Mouse (Mus musculus): Measurements from ENCODE around the gene Map2k1.
A peak's percentile ranks its signal among the peaks of the same experiment; 100 is the strongest.
"Not testable (repeated sequence)": the region's sequence is repeated elsewhere in the genome, so short reads cannot be mapped to it uniquely, and the experiment has no call there.

The Map2k1 gene

GRCm38 (mm10) chr9:64199897-64200296, 53.5 kb downstream of the Map2k1 start:
- DNase-seq: no peak

DNA sequence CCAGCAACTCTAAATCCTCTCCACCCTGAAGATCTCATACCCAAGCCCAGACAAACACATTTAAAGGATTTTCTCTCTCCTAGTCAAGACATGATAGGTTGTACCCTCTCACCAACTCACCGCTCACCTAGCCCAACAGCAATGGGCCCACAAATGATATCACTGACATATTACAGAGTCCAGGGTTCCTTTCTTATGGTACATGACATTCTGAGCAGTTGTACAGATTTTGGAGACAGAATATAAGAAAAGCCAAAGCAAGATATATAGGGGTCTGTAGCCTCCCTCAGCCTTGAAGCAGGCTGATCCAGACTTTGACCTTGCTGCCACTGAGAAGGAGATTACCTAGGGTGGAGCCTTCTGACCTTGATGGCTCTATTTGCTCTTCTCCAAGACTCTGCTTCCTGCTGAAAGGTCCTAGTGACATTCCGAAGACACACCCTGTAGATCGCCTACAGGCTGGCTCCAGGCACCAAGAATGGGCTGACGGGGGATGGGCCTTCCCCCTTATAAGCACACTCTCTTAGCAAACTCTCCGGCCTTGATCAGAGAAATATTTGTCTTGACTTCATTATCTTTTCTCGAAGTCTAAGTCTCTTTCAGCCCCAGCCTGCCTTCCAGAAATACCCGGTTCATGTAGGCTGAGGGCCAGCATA, 54.5 kb downstream of the Map2k1 start:
- DNase-seq: not testable (repeated sequence)

DNA sequence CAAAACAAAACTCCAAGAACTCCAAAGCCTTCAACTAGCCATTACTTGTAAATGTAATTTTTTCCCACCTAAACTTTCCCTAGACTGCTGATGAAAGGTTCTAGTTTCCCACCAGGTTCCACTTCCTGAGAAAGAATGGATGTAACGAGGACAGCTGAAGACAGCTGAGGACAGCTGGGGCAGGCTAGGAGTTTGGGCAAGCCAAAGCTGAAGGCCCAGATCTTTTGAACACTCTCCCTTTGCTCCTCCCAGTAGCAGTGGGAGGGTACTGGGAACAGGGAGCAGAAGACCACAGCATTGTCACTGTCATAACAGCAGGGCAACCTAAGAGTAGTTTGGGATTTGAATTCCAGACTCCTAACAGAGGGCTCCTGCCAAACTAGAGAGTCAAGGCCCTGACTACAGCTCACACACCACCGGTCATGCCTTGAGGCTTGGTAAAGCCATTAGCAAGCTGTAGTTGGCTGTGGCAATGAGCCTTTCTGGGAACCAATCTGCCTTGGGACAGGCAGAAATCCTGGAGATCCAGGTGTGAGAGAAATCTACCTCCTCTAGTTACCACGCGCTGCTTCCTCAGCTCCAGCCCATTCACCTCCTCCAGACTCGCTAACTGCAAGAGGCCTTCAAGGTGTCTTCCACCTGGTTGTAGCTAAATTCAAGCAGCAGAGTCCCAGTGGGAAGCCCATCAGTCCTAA, 55.2 kb downstream of the Map2k1 start:
- DNase-seq: no peak

GRCm38 (mm10) chr9:64197524-64197923, 55.9 kb downstream of the Map2k1 start:
- DNase-seq: no peak

GRCm38 (mm10) chr9:64195554-64195953, 57.9 kb downstream of the Map2k1 start:
- DNase-seq: no peak

DNA sequence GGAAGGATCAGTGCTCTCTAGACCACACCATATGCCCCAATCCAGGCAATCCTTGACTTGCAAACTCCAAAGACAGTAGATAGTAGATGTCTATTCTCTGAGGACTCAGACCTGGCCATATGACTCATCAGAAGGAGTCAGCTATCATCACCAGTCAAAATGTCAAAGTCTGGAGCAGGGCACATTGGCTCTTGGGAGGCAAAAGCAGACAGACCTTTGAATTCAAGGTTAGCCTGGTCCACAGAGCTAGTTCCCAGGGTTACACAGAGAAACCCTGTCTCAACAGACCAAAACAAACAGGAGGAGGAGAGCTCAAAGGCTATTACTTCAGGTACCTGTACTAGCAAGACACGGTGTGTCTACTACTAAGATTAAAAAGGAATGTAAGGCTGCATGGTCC, 59.6 kb downstream of the Map2k1 start:
- no peak for DNase-seq

DNA sequence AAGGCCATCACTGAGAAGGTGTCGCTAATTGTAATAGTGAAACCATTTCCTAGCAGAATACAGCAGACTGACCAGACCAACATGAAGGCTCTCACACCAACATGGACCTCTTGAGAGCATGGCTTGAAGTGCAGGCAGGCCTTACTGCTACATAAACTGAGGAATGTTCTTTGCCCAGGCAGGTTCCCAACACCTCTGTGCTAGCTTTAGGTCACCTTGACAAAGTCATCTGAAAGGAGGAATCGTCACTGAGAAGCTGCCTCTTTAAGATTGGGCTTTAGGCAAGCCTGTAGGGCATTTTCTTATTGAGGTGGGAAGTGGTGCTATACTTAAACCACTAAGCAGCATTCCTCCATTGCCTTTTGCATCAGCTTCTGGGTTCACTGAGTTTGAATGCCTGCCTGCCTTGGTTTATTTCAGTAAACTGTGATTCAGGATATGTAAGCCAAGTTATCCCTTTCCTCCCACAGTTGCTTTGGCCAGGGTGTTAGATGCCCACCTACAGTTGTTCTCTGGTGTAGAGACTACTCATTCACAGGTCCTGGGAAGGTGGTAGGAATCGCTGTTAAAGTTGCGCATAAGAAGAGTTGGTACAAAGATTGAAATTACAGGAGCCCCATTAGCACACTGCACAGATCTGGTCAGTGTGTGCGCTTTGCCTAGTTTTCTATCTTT, 69.1 kb downstream of the Map2k1 start:
- no peak for DNase-seq

- DNase-seq: not testable (repeated sequence)
These were observed 70.1 kb downstream of the Map2k1 start for GRCm38 (mm10) chr9:64183295-64183694.

GRCm38 (mm10) chr9:64178974-64179646, 74.3 kb downstream of the Map2k1 start, which contains the start of gene Snapc5:
Gene Snapc5, plus strand, starts transcription at chr9:64179274.
- DNase-seq: peak; percentile 93

- DNase-seq: peak; percentile 21
These were observed 74.8 kb downstream of the Map2k1 start for GRCm38 (mm10) chr9:64178610-64178973.

DNA sequence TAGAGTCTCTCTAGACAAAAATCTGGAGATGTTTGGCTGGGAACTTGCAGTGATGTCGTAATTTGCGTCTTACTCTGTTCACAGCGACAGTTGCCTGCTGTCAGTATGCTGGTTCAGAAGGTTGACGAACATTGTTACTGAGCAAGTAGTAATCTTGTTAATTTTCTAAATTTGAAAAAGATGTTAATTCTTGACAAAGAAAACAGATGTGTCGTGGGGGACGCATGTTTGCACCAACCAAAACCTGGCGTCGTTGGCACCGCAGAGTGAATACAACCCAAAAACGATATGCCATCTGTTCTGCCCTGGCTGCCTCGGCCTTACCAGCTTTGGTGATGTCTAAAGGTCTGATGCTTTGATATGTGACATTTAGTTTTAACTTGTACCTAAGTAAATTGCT, 78.1 kb downstream of the Map2k1 start:
- DNase-seq: no peak

- no peak for DNase-seq
These were observed 78.7 kb downstream of the Map2k1 start for GRCm38 (mm10) chr9:64174766-64175165.

DNA sequence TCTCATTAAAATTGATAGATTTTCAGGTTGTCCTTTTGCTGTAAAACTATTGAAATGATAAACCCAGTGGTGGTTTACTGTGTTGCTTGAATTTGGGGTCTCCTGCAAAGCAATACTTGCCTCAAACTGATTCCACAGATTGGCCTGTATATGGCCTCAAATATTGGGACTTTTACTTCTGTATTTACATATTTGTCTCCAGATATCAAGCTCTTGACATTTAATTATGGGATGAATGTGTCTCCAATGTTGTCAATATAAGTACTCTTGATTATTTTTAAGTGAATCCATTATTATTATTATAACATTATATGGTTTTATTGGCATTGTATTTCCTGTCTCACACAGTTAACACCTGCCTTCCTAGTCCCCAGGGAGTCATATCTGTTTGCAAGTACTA, 79.1 kb downstream of the Map2k1 start:
- DNase-seq: no peak

GRCm38 (mm10) chr9:64173666-64174220, 79.7 kb downstream of the Map2k1 start:
- DNase-seq: no peak

- DNase-seq: peak; percentile 81
These were observed 80.4 kb downstream of the Map2k1 start, which contains the start of the genes Zwilch and Rpl4 for GRCm38 (mm10) chr9:64172816-64173665. Gene Zwilch, minus strand, starts transcription at chr9:64173104. Gene Rpl4, plus strand, starts transcription at chr9:64173375.

- DNase-seq: no peak
These were observed 81.2 kb downstream of the Map2k1 start for GRCm38 (mm10) chr9:64172145-64172815.

- DNase-seq: not testable (repeated sequence)
These were observed 83.5 kb downstream of the Map2k1 start for GRCm38 (mm10) chr9:64169967-64170366.

GRCm38 (mm10) chr9:64160471-64160870, 93.0 kb downstream of the Map2k1 start:
- no peak for DNase-seq

DNA sequence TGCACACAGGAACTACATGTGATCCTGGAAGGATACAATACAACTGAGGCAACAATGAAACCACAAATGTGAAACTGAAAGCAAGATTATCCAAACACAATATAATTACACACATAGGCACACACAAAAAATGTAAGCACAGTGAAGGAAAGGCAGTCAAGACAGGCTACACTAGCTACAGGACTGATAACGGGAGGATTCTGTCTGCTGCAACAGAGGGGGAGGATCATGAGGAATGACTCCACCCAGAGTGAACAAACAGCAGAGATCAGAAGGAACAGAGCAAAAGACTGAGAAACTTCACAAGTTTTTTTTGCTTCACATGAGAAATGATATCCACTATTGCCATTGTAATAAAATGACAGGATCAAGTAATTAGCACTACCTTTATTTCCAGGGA, 96.8 kb downstream of the Map2k1 start:
- no peak for DNase-seq

GRCm38 (mm10) chr9:64139879-64140278, 113.6 kb downstream of the Map2k1 start:
- DNase-seq: no peak

DNA sequence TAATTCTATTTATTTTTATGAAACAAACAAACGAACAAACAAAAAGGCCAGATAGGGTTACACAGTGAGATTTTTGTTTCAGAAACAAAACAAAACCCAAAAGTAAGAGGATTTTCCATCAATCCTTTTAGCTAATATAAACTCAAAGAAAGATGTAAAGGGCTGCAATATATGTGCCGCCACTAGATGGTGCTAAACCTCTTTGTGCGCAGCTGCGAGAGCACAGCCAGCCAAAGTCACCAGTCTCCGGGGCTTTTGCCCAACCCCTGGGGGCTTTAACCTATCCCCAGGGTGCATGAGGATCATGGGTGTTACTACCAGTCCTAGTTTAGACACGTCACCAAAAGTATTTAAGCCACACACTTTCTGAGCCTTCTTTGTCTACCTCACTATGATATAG, 114.5 kb downstream of the Map2k1 start:
- peak; percentile 74 for DNase-seq
